8 mouse cellular contexts compared by ENCODE assay signal in genomic region chr2:30363773-30364650, GRCm38 (mm10). TPM values are rescaled to one million over a fixed set of nuclear protein-coding genes. Genes with fewer than 3 reads are reported as not detected.
DNase-seq lines count a peak whose midpoint lies in the region; ATAC-seq and TF ChIP-seq lines count a peak whose summit lies in the region.

Gene Miga2 (plus strand): TSS chr2:30364233.

- no peaks in the 10 kb centered on the region for H3K27me3 ChIP-seq in embryonic facial prominence, embryonic 13.5 days
- H3K27me3 ChIP-seq in kidney, adult 2 months (replicated peaks; ENCODE audit: control insufficient read depth, insufficient read depth, low read length), result no peaks in the 10 kb centered on the region
- H3K27me3 ChIP-seq in limb, embryonic 12.5 days, result no peaks in the 10 kb centered on the region
- H3K27me3 ChIP-seq in midbrain, embryonic 15.5 days (replicated peaks), result no peaks in the 10 kb centered on the region
- no peaks in the 10 kb centered on the region for H3K27me3 ChIP-seq in spleen, adult 2 months (ENCODE audit: control insufficient read depth, insufficient read depth, low read length)

- H3K9me3 ChIP-seq in embryonic facial prominence, embryonic 13.5 days, result no peaks in the 10 kb centered on the region
- no peaks in the 10 kb centered on the region for H3K9me3 ChIP-seq in limb, embryonic 12.5 days
- no peaks in the 10 kb centered on the region for H3K9me3 ChIP-seq in midbrain, embryonic 15.5 days

- peaks cover 14% of the 10 kb centered on the region for H3K4me1 ChIP-seq in embryonic facial prominence, embryonic 13.5 days
- peaks cover 10% of the 10 kb centered on the region for H3K4me1 ChIP-seq in kidney, adult 2 months (ENCODE audit: control insufficient read depth, insufficient read depth, low read length)
- H3K4me1 ChIP-seq in limb, embryonic 12.5 days (replicated peaks), result peaks cover 12% of the 10 kb centered on the region
- H3K4me1 ChIP-seq in midbrain, embryonic 15.5 days, result peaks cover 13% of the 10 kb centered on the region
- H3K4me1 ChIP-seq in spleen, adult 2 months (ENCODE audit: control insufficient read depth, insufficient read depth, insufficient read length), result no peaks in the 10 kb centered on the region; the same call in 1 of the 2 replicates

- peak within 1 kb of the TSS; percentile 90 for H3K9ac ChIP-seq in embryonic facial prominence, embryonic 13.5 days
- peak within 1 kb of the TSS; percentile 88 for H3K9ac ChIP-seq in limb, embryonic 12.5 days (replicated peaks)
- H3K9ac ChIP-seq in midbrain, embryonic 15.5 days, result peak within 1 kb of the TSS; percentile 82

- peak; percentile 55 for TF ChIP-seq POLR2A in kidney, adult 2 months (IDR thresholded peaks at IDR 0.05; ENCODE audit: low read depth, low read length)
- no peak for TF ChIP-seq POLR2A in spleen, adult 2 months (IDR thresholded peaks at IDR 0.05; ENCODE audit: low read depth, low read length)

- DNase-seq in 3134 (ENCODE audit: extremely low read depth, insufficient read length, low spot score), result peak; percentile 97
- DNase-seq in adrenal gland, postnatal 36 days, result peak; percentile 99
- DNase-seq in heart, adult 18-20 months, result peak; percentile 99 to 100
- DNase-seq in kidney, adult 2 months, result peak; percentile 100
- DNase-seq in spleen, adult 2 months (ENCODE audit: low read depth in 1 of 2, low spot score in 2 of 2), result peak; percentile 94 to 98

- H3K4me2 ChIP-seq in embryonic facial prominence, embryonic 13.5 days, result peak within 1 kb of the TSS; percentile 95
- peak within 1 kb of the TSS; percentile 97 for H3K4me2 ChIP-seq in limb, embryonic 12.5 days
- H3K4me2 ChIP-seq in midbrain, embryonic 15.5 days, result peak within 1 kb of the TSS; percentile 87

- H3K27ac ChIP-seq in embryonic facial prominence, embryonic 13.5 days, result peak within 1 kb of the TSS; percentile 74
- peak within 1 kb of the TSS; percentile 42 for H3K27ac ChIP-seq in kidney, adult 2 months (ENCODE audit: insufficient read depth, low read depth, low read length)
- peak within 1 kb of the TSS; percentile 64 for H3K27ac ChIP-seq in limb, embryonic 12.5 days
- peak within 1 kb of the TSS; percentile 81 for H3K27ac ChIP-seq in midbrain, embryonic 15.5 days
- H3K27ac ChIP-seq in spleen, adult 2 months (ENCODE audit: insufficient read depth, low read length), result peak within 1 kb of the TSS; percentile 10; the same call in 1 of the 2 replicates

- peak; percentile 98 for ATAC-seq in embryonic facial prominence, embryonic 13.5 days (ENCODE audit: insufficient number of reproducible peaks, insufficient read depth, low FRiP score, low TSS enrichment, low read depth)
- peak; percentile 99 for ATAC-seq in limb, embryonic 12.5 days (ENCODE audit: insufficient number of reproducible peaks, insufficient read depth, low FRiP score, low TSS enrichment, low read depth)
- ATAC-seq in midbrain, embryonic 15.5 days (replicated peaks), result peak; percentile 99

- TF ChIP-seq CTCF in kidney, adult 2 months (conservative IDR thresholded peaks at IDR 0.05; ENCODE audit: insufficient read depth, insufficient read length, low read depth, low read length), result 0 out of 2 replicates have a peak, but pooled peaks have one; percentile 2
- TF ChIP-seq CTCF in spleen, adult 2 months (IDR thresholded peaks at IDR 0.05; ENCODE audit: extremely low read depth, insufficient read depth, insufficient read length, insufficient replicate concordance), result no peak

- WGBS in embryonic facial prominence, embryonic 13.5 days, result under 1% methylated on average over 54 of the region's 54 CpGs
- WGBS in kidney, adult 2 months, result under 1% methylated on average over 54 of the region's 54 CpGs
- WGBS in limb, embryonic 12.5 days, result under 1% methylated on average over 54 of the region's 54 CpGs
- under 1% methylated on average over 54 of the region's 54 CpGs for WGBS in midbrain, embryonic 15.5 days
- WGBS in spleen, adult 2 months, result under 1% methylated on average over 54 of the region's 54 CpGs

- H3K36me3 ChIP-seq in embryonic facial prominence, embryonic 13.5 days, result peaks cover 25% of the 10 kb centered on the region
- H3K36me3 ChIP-seq in kidney, adult 2 months (ENCODE audit: control insufficient read depth, insufficient read depth, low read length), result no peaks in the 10 kb centered on the region
- H3K36me3 ChIP-seq in limb, embryonic 12.5 days, result peaks cover 21% of the 10 kb centered on the region
- H3K36me3 ChIP-seq in midbrain, embryonic 15.5 days (replicated peaks), result peaks cover 14% of the 10 kb centered on the region
- H3K36me3 ChIP-seq in spleen, adult 2 months (ENCODE audit: control insufficient read depth, insufficient read depth, low read length), result peaks cover 4% of the 10 kb centered on the region

- H3K4me3 ChIP-seq in embryonic facial prominence, embryonic 13.5 days, result peak within 1 kb of the TSS; percentile 68
- peak within 1 kb of the TSS; percentile 65 for H3K4me3 ChIP-seq in kidney, adult 2 months (ENCODE audit: insufficient read depth, low read depth, low read length)
- peak within 1 kb of the TSS; percentile 94 for H3K4me3 ChIP-seq in limb, embryonic 12.5 days (replicated peaks)
- H3K4me3 ChIP-seq in midbrain, embryonic 15.5 days, result peak within 1 kb of the TSS; percentile 99
- peak within 1 kb of the TSS; percentile 74 for H3K4me3 ChIP-seq in spleen, adult 2 months (ENCODE audit: extremely low read depth, insufficient read depth, insufficient read length)

RNA-seq across cellular contexts. Expression of gene Miga2, which starts in this region (rescaled TPM):
- total RNA-seq in adrenal gland, postnatal 36 days (2021), result 10 to 100 TPM; 72.9 to 89.7 TPM
- polyA plus RNA-seq in embryonic facial prominence, embryonic 13.5 days (2015; fragmentation: Nextera tagmentation; extraction: Ambion mirVana), result 23.9 and 27.7 TPM in 2 replicates
- total RNA-seq in heart, adult 18-20 months (2021), result 10 to 100 TPM; 83.0 to 85.6 TPM
- 46.8 and 53.3 TPM in 2 replicates for polyA plus RNA-seq in kidney, adult 2 months (2012; rRNA removed)
- 26.9 and 30.6 TPM in 2 replicates for polyA plus RNA-seq in limb, embryonic 12.5 days (2016; fragmentation: Nextera tagmentation; extraction: Ambion mirVana)
- polyA plus RNA-seq in midbrain, embryonic 15.5 days (2015; fragmentation: Nextera tagmentation; extraction: Ambion mirVana), result 33.9 and 34.9 TPM in 2 replicates
- polyA plus RNA-seq in spleen, adult 2 months (2012; rRNA removed), result 11.1 and 11.7 TPM in 2 replicates

Comparison
In these comparisons a context has a peak if more than half of its experiments do, and no peak if none do; other contexts are left out.
1. Peak in every context shown above with its lines: DNase-seq, ATAC-seq, H3K4me3 ChIP-seq and H3K27ac ChIP-seq.
2. H3K27ac ChIP-seq: peak in every context shown above with its lines; median percentile 81 in midbrain, embryonic 15.5 days; 74 in embryonic facial prominence, embryonic 13.5 days; 64 in limb, embryonic 12.5 days; 42 in kidney, adult 2 months; 10 in spleen, adult 2 months.